ENCODE assay signal across 19 mouse cellular contexts in genomic region chr4:54330686-54331085, GRCm38 (mm10).
A peak's percentile ranks its signal among the peaks of the same experiment; 100 is the strongest.
DNase-seq lines count a peak whose midpoint lies in the region; ATAC-seq and TF ChIP-seq lines count a peak whose summit lies in the region.
"Had no signal": no experiment of that assay in that cellular context is flagged by ENCODE, and none has a peak within 500 bp of the region (broad histone marks: within the 10 kb centered on the region; RNA-seq: fewer than 3 reads in every experiment).

No protein-coding gene starts in this region.

- no peaks in the 10 kb centered on the region for H3K36me3 ChIP-seq in hindbrain, embryonic 14.5 days (replicated peaks; ENCODE audit: control insufficient read depth, insufficient read depth)
- no peaks in the 10 kb centered on the region for H3K36me3 ChIP-seq in hindbrain, embryonic 16.5 days (ENCODE audit: control insufficient read depth, insufficient read depth, low read length)
- no peaks in the 10 kb centered on the region for H3K36me3 ChIP-seq in embryonic facial prominence, embryonic 13.5 days
- H3K36me3 ChIP-seq in forebrain, embryonic 16.5 days (ENCODE audit: control insufficient read depth, insufficient read depth) = no peaks in the 10 kb centered on the region
- no peaks in the 10 kb centered on the region for H3K36me3 ChIP-seq in thymus, adult 2 months (ENCODE audit: control insufficient read depth, insufficient read depth, low read length)
- no peaks in the 10 kb centered on the region for H3K36me3 ChIP-seq in lung, postnatal 0 days (ENCODE audit: insufficient read depth, low read length)
- H3K36me3 ChIP-seq: hindbrain, embryonic 15.5 days had no signal

- TF ChIP-seq CTCF in thymus, adult 2 months (IDR thresholded peaks at IDR 0.05; ENCODE audit: borderline replicate concordance, control insufficient read depth, extremely low read depth, insufficient read depth, low read length, poor library complexity) = no peak
- TF ChIP-seq CTCF in lung, postnatal 0 days (IDR thresholded peaks at IDR 0.05) = no peak

- no peak for ATAC-seq in hindbrain, embryonic 14.5 days (ENCODE audit: low FRiP score)
- no peak for ATAC-seq in hindbrain, embryonic 16.5 days
- no peak for ATAC-seq in embryonic facial prominence, embryonic 13.5 days (ENCODE audit: insufficient number of reproducible peaks, insufficient read depth, low FRiP score, low TSS enrichment, low read depth)
- no peak for ATAC-seq in forebrain, embryonic 16.5 days
- no peak for ATAC-seq in lung, postnatal 0 days

- H3K4me2 ChIP-seq in hindbrain, embryonic 14.5 days (replicated peaks) = no peak overlapping the region
- no peak overlapping the region for H3K4me2 ChIP-seq in hindbrain, embryonic 16.5 days (ENCODE audit: low read length)
- no peak overlapping the region for H3K4me2 ChIP-seq in embryonic facial prominence, embryonic 13.5 days
- no peak overlapping the region for H3K4me2 ChIP-seq in forebrain, embryonic 16.5 days (ENCODE audit: low read length)
- H3K4me2 ChIP-seq in lung, postnatal 0 days (replicated peaks; ENCODE audit: low read depth, low read length) = no peak overlapping the region
- H3K4me2 ChIP-seq: hindbrain, embryonic 15.5 days; liver, embryonic 11.5 days had no signal

- H3K9me3 ChIP-seq in hindbrain, embryonic 14.5 days (ENCODE audit: control insufficient read depth, low read length) = no peaks in the 10 kb centered on the region
- H3K9me3 ChIP-seq in hindbrain, embryonic 16.5 days (ENCODE audit: control insufficient read depth, low read length) = no peaks in the 10 kb centered on the region
- no peaks in the 10 kb centered on the region for H3K9me3 ChIP-seq in embryonic facial prominence, embryonic 13.5 days
- no peaks in the 10 kb centered on the region for H3K9me3 ChIP-seq in forebrain, embryonic 16.5 days (ENCODE audit: control insufficient read depth, low read length)
- no peaks in the 10 kb centered on the region for H3K9me3 ChIP-seq in lung, postnatal 0 days (ENCODE audit: low read length)
- H3K9me3 ChIP-seq: hindbrain, embryonic 15.5 days had no signal

- no peak overlapping the region for H3K4me3 ChIP-seq in hindbrain, embryonic 14.5 days (replicated peaks; ENCODE audit: low read length)
- no peak overlapping the region for H3K4me3 ChIP-seq in hindbrain, embryonic 16.5 days (ENCODE audit: low read length)
- H3K4me3 ChIP-seq in embryonic facial prominence, embryonic 13.5 days = no peak overlapping the region
- no peak overlapping the region for H3K4me3 ChIP-seq in forebrain, embryonic 16.5 days (replicated peaks; ENCODE audit: low read length)
- H3K4me3 ChIP-seq in thymus, adult 2 months (ENCODE audit: control insufficient read depth, insufficient read depth, low read length) = no peak overlapping the region
- no peak overlapping the region for H3K4me3 ChIP-seq in lung, postnatal 0 days (ENCODE audit: low read depth, low read length)
- H3K4me3 ChIP-seq: hindbrain, embryonic 15.5 days had no signal

- H3K4me1 ChIP-seq in hindbrain, embryonic 14.5 days (replicated peaks; ENCODE audit: control insufficient read depth, insufficient read depth, low read length) = peaks cover 32% of the 10 kb centered on the region
- peaks cover 8% of the 10 kb centered on the region for H3K4me1 ChIP-seq in hindbrain, embryonic 16.5 days (ENCODE audit: control insufficient read depth, insufficient read depth, low read depth, low read length)
- peaks cover 42% of the 10 kb centered on the region for H3K4me1 ChIP-seq in embryonic facial prominence, embryonic 13.5 days
- H3K4me1 ChIP-seq in forebrain, embryonic 16.5 days (replicated peaks; ENCODE audit: control insufficient read depth, insufficient read depth, low read length) = peaks cover 41% of the 10 kb centered on the region
- no peaks in the 10 kb centered on the region for H3K4me1 ChIP-seq in thymus, adult 2 months (replicated peaks; ENCODE audit: control insufficient read depth, insufficient read depth, low read length)
- no peaks in the 10 kb centered on the region; the same call in 1 of the 2 replicates for H3K4me1 ChIP-seq in lung, postnatal 0 days (ENCODE audit: insufficient read depth, low read depth, low read length)

- no peak for TF ChIP-seq POLR2A in thymus, adult 2 months (IDR thresholded peaks at IDR 0.05; ENCODE audit: control insufficient read depth, extremely low read depth, insufficient read depth, low read length, poor library complexity)

- H3K27me3 ChIP-seq in hindbrain, embryonic 14.5 days (ENCODE audit: control insufficient read depth, insufficient read depth, low read length) = no peaks in the 10 kb centered on the region
- H3K27me3 ChIP-seq in hindbrain, embryonic 16.5 days (replicated peaks; ENCODE audit: control insufficient read depth, insufficient read depth, low read length) = no peaks in the 10 kb centered on the region
- no peaks in the 10 kb centered on the region for H3K27me3 ChIP-seq in embryonic facial prominence, embryonic 13.5 days
- no peaks in the 10 kb centered on the region for H3K27me3 ChIP-seq in forebrain, embryonic 16.5 days (replicated peaks; ENCODE audit: control insufficient read depth, insufficient read depth, low read length)
- no peaks in the 10 kb centered on the region for H3K27me3 ChIP-seq in thymus, adult 2 months (ENCODE audit: control insufficient read depth, insufficient read depth, low read length)
- no peaks in the 10 kb centered on the region for H3K27me3 ChIP-seq in lung, postnatal 0 days (replicated peaks; ENCODE audit: insufficient read depth, low read length)
- H3K27me3 ChIP-seq: hindbrain, embryonic 15.5 days had no signal

- no peak overlapping the region for H3K9ac ChIP-seq in hindbrain, embryonic 14.5 days
- H3K9ac ChIP-seq in hindbrain, embryonic 16.5 days (ENCODE audit: low read depth, low read length) = no peak overlapping the region
- no peak overlapping the region for H3K9ac ChIP-seq in embryonic facial prominence, embryonic 13.5 days
- H3K9ac ChIP-seq in forebrain, embryonic 16.5 days (replicated peaks; ENCODE audit: low read depth, low read length) = no peak overlapping the region
- no peak overlapping the region for H3K9ac ChIP-seq in lung, postnatal 0 days (replicated peaks; ENCODE audit: low read depth)
- H3K9ac ChIP-seq: hindbrain, embryonic 15.5 days had no signal

- peak overlapping the region; percentile 77; the same call in 1 of the 2 replicates for H3K27ac ChIP-seq in hindbrain, embryonic 14.5 days
- no peak overlapping the region for H3K27ac ChIP-seq in hindbrain, embryonic 16.5 days (ENCODE audit: low read depth, low read length)
- H3K27ac ChIP-seq in embryonic facial prominence, embryonic 13.5 days = 0 out of 2 replicates have a peak overlapping the region, but pooled peaks have one; percentile 88
- H3K27ac ChIP-seq in forebrain, embryonic 16.5 days (ENCODE audit: low read length) = peak overlapping the region; percentile 75
- H3K27ac ChIP-seq in thymus, adult 2 months (ENCODE audit: control insufficient read depth, insufficient read depth, low read length) = no peak overlapping the region
- no peak overlapping the region for H3K27ac ChIP-seq in lung, postnatal 0 days (ENCODE audit: low read length)

- TF ChIP-seq EP300 in lung, postnatal 0 days (IDR thresholded peaks at IDR 0.05) = no peak

- DNase-seq in hindbrain, embryonic 14.5 days (ENCODE audit: low spot score) = no peak
- DNase-seq in MN1 (ENCODE audit: low spot score) = peak; percentile 70
- DNase-seq in thymus, adult 2 months = no peak
- DNase-seq in lung, postnatal 0 days (ENCODE audit: low spot score) = no peak
- no peak for DNase-seq in right cerebral cortex, postnatal 4 days
- DNase-seq: B cell, adult 2 months; cerebellum, adult 2 months; cerebellum, postnatal 36 days; gastrocnemius, postnatal 25 days; kidney, adult 18-20 months; kidney, postnatal 14 days; lung, adult 2 months; lung, postnatal 36 days; thymus, adult 18-20 months had no signal

- WGBS in hindbrain, embryonic 14.5 days = 63% methylated on average over 3 of the region's 3 CpGs
- 60% methylated on average over 3 of the region's 3 CpGs for WGBS in hindbrain, embryonic 16.5 days
- 63% methylated on average over 3 of the region's 3 CpGs for WGBS in embryonic facial prominence, embryonic 13.5 days
- WGBS in forebrain, embryonic 16.5 days = 52% methylated on average over 3 of the region's 3 CpGs
- WGBS in thymus, adult 2 months = 84% methylated on average over 3 of the region's 3 CpGs
- 85% methylated on average over 3 of the region's 3 CpGs for WGBS in lung, postnatal 0 days

Comparison
In these comparisons a context has a peak if more than half of its experiments do, and no peak if none do; other contexts are left out.
1. H3K27ac ChIP-seq: peak in hindbrain, embryonic 14.5 days (single experiment), embryonic facial prominence, embryonic 13.5 days (single experiment) and forebrain, embryonic 16.5 days (single experiment); none in hindbrain, embryonic 16.5 days (single experiment), thymus, adult 2 months (single experiment) and lung, postnatal 0 days (single experiment).